Mouse (Mus musculus) thymus, postnatal 0 days (tissue): ENCODE results near the gene Hap1. TPM values are rescaled to one million over a fixed set of nuclear protein-coding genes. Genes with fewer than 3 reads are reported as not detected.
"Not testable (repeated sequence)": the region's sequence is repeated elsewhere in the genome, so short reads cannot be mapped to it uniquely, and the experiment has no call there.

ENCODE experiments used
- DNase-seq: peaks from one replicate; pipeline ENCODE4 v3.0.0-alpha.2; 2015; ENCODE audit warnings: low spot score
- polyA plus RNA-seq: library from polyadenylated mRNA; unstranded; fragments of >200 nt; fragmentation: Nextera tagmentation; extraction: Ambion mirVana; gene quantifications from 2 replicates; pipeline ENCODE4 v1.2.1, GENCODE M21; 2015

Gene Hap1
- polyA plus RNA-seq, 1 experiment from 2014 or later, result 2.0 TPM

GRCm38 (mm10) chr11:100319492-100320171 lies 36.3 kb downstream of the Hap1 start, which contains the start of gene Eif1:
TSS of gene Eif1 (plus strand) at chr11:100319885.
- DNase-seq, result peak; percentile 100

GRCm38 (mm10) chr11:100318529-100319451 lies 37.1 kb downstream of the Hap1 start:
- no peak for DNase-seq

- no peak for DNase-seq
Observed at GRCm38 (mm10) chr11:100317826-100318380, 38.0 kb downstream of the Hap1 start.

DNA sequence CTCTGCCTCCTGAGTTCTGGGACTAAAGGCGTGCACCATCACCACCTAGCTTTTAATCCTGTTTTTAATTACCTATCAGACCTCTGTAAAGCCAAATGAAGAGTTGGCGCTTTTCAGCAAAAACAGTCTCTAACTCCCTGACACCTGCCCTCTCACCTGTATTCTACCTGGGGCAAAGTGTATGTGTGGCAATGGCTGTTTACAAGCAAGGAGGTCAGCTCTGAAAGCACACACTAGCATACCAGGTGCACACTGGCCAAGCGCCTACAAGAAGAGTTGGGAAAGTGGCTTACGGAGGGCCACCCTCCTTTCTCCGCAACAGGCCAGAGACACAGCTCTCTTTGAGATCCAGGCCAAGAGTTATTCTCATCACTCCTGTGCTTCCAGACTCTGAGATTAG lies 40.5 kb downstream of the Hap1 start:
- no peak for DNase-seq

GRCm38 (mm10) chr11:100313424-100313823 lies 42.5 kb downstream of the Hap1 start:
- no peak for DNase-seq

GRCm38 (mm10) chr11:100312096-100312679 lies 43.7 kb downstream of the Hap1 start:
- DNase-seq, result no peak

DNA sequence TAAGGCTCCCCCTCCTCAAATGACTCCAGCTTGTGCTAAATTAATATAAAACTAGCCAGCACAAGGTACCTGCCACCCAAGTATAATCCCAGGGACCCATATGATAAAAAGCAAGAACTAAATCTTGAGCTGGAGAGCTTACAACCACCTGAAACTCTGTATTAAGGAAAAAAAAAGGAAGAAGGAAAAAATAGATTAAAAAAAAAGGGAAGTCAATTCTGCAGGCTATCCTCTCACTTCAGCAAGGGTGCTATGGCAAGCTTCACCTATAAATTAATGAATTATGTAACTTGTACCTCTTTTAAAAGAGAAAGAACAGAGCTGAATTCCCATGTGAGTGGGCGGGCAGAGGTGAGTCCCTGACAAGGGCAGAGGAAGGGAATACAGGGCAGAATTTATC lies 44.3 kb downstream of the Hap1 start:
- DNase-seq, result no peak

DNA sequence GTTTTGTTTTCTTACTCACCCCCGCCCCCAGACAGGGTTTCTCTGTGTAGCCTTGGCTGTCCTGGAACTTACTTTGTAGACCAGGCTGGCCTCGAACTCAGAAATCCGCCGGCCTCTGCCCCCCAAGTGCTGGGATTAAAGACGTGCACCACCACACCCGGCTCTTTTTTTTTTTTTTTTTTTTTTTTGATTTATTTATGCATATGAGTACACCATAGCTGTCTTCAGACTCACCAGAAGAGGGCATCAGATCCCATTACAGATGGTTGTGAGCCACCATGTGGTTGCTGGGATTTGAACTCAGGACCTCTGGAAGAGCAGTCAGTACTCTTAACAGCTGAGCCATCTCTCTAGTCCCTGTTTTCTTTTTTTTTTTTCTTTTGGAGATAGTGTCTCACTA lies 47.3 kb downstream of the Hap1 start:
- DNase-seq, result not testable (repeated sequence)

- DNase-seq, result no peak
Observed at GRCm38 (mm10) chr11:100307900-100308299, 48.0 kb downstream of the Hap1 start.

DNA sequence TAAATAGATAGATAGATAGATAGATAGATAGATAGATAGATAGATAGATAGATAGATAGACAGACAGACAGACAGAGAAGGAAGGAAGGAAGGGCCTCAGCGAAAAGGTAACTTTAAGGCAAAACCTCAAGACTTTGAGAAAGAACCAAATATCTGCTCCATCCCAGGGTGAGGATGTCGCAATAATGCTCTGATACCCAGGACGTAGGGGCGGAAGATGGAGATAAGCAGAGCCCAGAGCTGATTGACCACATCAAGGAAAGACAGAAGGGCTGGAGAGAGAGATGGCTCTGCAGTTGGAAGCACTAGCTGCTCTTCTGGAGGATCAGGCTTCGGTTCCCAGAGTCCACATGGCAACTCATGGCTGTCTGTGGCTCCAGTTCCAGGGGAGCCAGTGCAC lies 54.6 kb downstream of the Hap1 start:
- no peak for DNase-seq

- DNase-seq, result peak; percentile 61
Observed at GRCm38 (mm10) chr11:100300293-100300692, 55.6 kb downstream of the Hap1 start.

- DNase-seq, result peak; percentile 73
Observed at GRCm38 (mm10) chr11:100298274-100299036, 57.5 kb downstream of the Hap1 start.

DNA sequence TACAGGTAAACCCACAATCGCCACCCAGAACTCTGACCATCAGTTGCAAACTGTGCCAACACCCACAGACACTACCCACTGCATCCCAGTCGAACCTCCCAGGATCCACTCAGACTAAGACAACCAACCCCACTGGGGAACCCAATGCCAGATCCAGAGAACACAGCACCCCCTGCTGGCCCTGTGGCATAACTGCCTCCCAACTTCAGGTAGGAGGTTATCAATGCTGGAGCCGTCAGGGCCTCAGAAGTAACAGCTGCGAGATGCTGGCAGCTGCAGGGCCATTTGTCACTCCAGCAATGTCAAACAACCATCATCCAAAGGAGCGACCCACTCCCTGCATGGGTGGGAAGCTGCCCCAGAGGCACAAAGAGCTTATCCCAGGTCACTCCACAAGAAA lies 58.1 kb downstream of the Hap1 start:
- DNase-seq, result peak; percentile 48

Other genes starting within 250 kb of the Hap1 start
- 0.66 and 18.2 TPM in 2 replicates for gene Krt13, start 234.6 kb downstream of the Hap1 start, polyA plus RNA-seq
- 5.2 and 35.5 TPM in 2 replicates for gene Krt15, start 220.2 kb downstream of the Hap1 start, polyA plus RNA-seq
- gene Krt19, start 207.5 kb downstream of the Hap1 start, polyA plus RNA-seq, result 10.2 and 19.1 TPM in 2 replicates
- 0.08 and 0.10 TPM in 2 replicates for gene Krt9, start 162.9 kb downstream of the Hap1 start, polyA plus RNA-seq
- gene Krt14, start 148.6 kb downstream of the Hap1 start, polyA plus RNA-seq, result 40.8 and 47.9 TPM in 2 replicates
- gene Krt16, start 107.2 kb downstream of the Hap1 start, polyA plus RNA-seq, result 2.5 and 2.7 TPM in 2 replicates
- 436 and 450 TPM in 2 replicates for gene Krt17, start 95.1 kb downstream of the Hap1 start, polyA plus RNA-seq
- gene Krt42, start 86.3 kb downstream of the Hap1 start, polyA plus RNA-seq, result 0.35 and 0.46 TPM in 2 replicates
- 2,060 and 2,248 TPM in 2 replicates for gene Eif1, start 36.2 kb downstream of the Hap1 start, polyA plus RNA-seq
- 1.9 and 2.1 TPM in 2 replicates for gene Gast, start 21.7 kb downstream of the Hap1 start, polyA plus RNA-seq
- gene Jup, start 41.6 kb upstream of the Hap1 start, polyA plus RNA-seq, result 94.2 and 95.3 TPM in 2 replicates
- 14.8 and 15.3 TPM in 2 replicates for gene P3h4, start 58.7 kb upstream of the Hap1 start, polyA plus RNA-seq
- gene Fkbp10, start 59.6 kb upstream of the Hap1 start, polyA plus RNA-seq, result 12.2 and 16.4 TPM in 2 replicates
- gene Nt5c3b, start 85.7 kb upstream of the Hap1 start, polyA plus RNA-seq, result 147 TPM in 2 replicates
- gene Klhl10, start 85.8 kb upstream of the Hap1 start, polyA plus RNA-seq, result 0.39 and 0.55 TPM in 2 replicates
- 5.3 and 5.4 TPM in 2 replicates for gene Klhl11, start 116.6 kb upstream of the Hap1 start, polyA plus RNA-seq
- 99.2 and 109 TPM in 2 replicates for gene Acly, start 171.9 kb upstream of the Hap1 start, polyA plus RNA-seq
- gene Ttc25, start 189.5 kb upstream of the Hap1 start, polyA plus RNA-seq, result 0.56 and 0.57 TPM in 2 replicates
- 167 and 169 TPM in 2 replicates for gene Cnp, start 218.8 kb upstream of the Hap1 start, polyA plus RNA-seq